Mouse (Mus musculus) heart, embryonic 10.5 days (tissue): ENCODE measurements at regions not wholly inside any gene's neighbourhood (a gene's known extent, or its start where the extent isn't known, plus 50 kb on each side); places are given as distances from the start of the nearest gene placed in this dataset.

ENCODE experiments used
- DNase-seq: peaks from one replicate; pipeline ENCODE4 v3.0.0-alpha.2; 2017; ENCODE audit warnings: low spot score
- H3K27ac ChIP-seq: fragments of 300-500 bp; sonication (generic); 2 replicates; pipeline ENCODE4 v1.5.1; 2016; ENCODE audit warnings: mild to moderate bottlenecking
- H3K27me3 ChIP-seq: fragments of 300-500 bp; sonication (generic); 2 replicates; pipeline ENCODE4 v1.6.1; 2016; ENCODE audit warnings: mild to moderate bottlenecking; ENCODE audit not compliant: poor library complexity, insufficient read depth, severe bottlenecking
- H3K36me3 ChIP-seq: fragments of 300-500 bp; sonication (generic); 2 replicates; pipeline ENCODE4 v1.6.1; 2016; ENCODE audit warnings: mild to moderate bottlenecking, moderate library complexity
- H3K4me1 ChIP-seq: fragments of 300-500 bp; sonication (generic); 2 replicates; pipeline ENCODE4 v1.6.1; 2016; ENCODE audit warnings: mild to moderate bottlenecking
- H3K4me3 ChIP-seq: fragments of 300-500 bp; sonication (generic); 2 replicates; pipeline ENCODE4 v1.5.1; 2016; ENCODE audit warnings: mild to moderate bottlenecking, moderate library complexity
- H3K9me3 ChIP-seq: fragments of 300-500 bp; sonication (generic); 2 replicates; pipeline ENCODE4 v1.6.1; 2016; ENCODE audit warnings: mild to moderate bottlenecking, moderate library complexity
- WGBS: fragments of 180-500 bp; shearing (Covaris S2); methylation state at CpG from one replicate; pipeline ENCODE4 v1.1.7; 2016; 5-methylcytosine and 5-hydroxymethylcytosine counted together

DNA sequence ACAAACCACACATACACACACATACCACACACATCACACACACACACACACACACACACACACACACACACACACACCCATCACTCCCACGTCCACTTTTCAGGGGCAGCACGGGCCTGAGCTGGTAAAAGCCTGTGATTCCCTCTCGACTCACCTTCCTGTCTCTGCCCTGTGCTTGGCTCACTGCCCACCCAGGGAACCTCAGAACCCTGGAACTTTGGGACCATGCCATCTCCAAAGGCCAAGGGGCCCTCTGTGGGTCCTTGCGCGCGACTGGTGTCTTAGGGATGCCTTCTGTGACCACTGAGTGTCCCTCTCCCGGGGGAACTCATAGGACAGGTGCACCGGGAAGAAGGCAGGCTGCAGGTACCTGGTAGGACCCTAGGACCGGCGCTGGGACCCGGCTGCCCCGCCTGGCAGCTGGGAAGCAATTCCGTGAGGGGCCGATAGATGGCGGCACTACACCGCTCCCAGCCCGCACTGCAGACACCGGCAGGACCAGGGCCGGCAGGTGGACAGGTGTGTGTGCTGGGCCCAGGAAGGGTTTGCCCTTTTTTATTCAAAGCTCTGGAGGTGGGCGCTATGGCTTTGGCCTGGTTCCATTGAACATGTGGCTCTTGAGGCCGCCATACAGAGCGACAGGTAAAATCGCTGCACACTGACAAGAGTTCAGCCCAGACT, 73.0 kb upstream of the 4931429L15Rik start:
- no peak for DNase-seq
- H3K4me1 ChIP-seq = peaks cover 20% of the 10 kb centered on the region; the same call in 1 of the 2 replicates
- WGBS = 6% methylated on average over 23 of the region's 23 CpGs
- no peak overlapping the region for H3K27ac ChIP-seq
- H3K4me3 ChIP-seq = no peak overlapping the region
- H3K27me3 ChIP-seq = peaks cover 92% of the 10 kb centered on the region
- no peaks in the 10 kb centered on the region for H3K9me3 ChIP-seq
- no peaks in the 10 kb centered on the region for H3K36me3 ChIP-seq

DNA sequence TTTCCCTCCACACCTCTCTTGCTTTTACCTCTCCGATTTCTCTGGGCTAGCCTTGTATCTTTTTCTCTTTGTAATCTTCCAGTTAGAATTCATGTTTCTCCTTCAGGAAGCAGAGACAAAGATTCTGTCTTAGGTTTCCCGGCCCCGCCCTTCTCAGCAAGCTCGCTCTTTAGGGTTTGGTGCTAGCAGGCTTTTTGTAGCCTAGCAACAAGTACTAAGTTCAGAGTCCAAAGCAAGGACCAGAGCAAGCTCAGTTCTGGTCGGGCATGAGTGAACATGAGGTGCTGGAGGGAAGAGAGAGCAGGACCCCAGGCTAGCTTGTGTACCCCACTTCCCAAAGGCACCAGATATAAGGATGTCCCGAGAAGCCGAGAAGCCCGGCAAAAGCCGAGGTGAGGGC, 70.0 kb upstream of the 4931429L15Rik start:
- no peaks in the 10 kb centered on the region for H3K36me3 ChIP-seq
- no peak for DNase-seq
- H3K4me1 ChIP-seq = peaks cover 20% of the 10 kb centered on the region; the same call in 1 of the 2 replicates
- H3K27ac ChIP-seq = no peak overlapping the region
- H3K27me3 ChIP-seq = peaks cover 64% of the 10 kb centered on the region
- WGBS = 20% methylated on average over 9 of the region's 9 CpGs
- no peaks in the 10 kb centered on the region; the same call in 1 of the 2 replicates for H3K9me3 ChIP-seq
- H3K4me3 ChIP-seq = peak overlapping the region; percentile 49

DNA sequence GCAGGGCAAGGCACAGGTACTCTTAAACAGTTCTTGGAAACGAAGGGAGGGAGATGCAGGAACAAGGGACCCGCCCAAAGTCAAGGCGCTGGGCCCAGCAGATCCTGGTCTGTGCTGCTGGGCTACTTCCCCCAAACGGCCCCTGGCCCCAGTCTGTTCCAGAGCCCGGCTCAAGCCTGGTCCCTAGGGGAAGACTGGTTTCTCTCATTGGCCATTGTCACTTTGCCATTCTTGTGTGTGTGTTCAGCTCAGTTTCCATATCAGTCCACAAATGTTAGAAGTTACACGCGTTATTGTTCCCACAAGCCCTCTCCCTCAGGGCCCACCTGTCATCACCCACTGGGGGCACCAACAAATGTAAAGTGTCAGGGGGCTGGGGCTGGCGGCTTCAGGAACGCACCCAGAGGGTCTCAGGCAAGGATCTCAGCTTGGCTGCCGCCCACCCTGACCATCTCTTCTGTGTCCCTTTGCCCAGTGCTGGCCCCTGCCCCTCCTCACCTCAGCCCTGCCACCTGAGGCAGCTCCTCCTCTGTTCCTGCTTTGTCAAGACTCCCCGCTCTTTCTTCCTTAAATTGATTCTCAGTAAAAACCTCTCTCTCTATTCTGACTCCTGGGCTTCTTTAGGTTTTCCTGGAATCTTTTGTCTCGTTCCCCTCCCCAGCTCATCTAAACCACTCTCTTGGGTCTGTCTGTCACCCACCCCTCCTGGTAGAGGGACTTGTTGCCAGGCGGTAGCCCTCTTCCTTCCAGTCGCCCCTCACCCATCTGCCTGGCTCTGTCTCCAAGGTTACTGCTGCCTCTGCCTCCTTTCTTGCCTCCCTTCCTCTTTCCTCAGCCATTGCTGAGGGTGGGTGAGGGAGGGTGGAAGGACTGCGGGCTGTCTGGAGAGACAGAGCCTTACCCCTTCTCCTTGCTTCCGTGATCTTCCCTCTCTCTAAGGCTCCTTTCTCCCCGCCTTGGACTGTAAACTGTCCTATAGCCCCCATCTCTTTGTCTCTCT, 69.2 kb upstream of the 4931429L15Rik start:
- Histone ChIP-seq H3K27me3 (peaks cover 56% of the 10 kb centered on the region), H3K4me1 (peaks cover 20% of the 10 kb centered on the region; the same call in 1 of the 2 replicates), H3K36me3 (no peaks in the 10 kb centered on the region), H3K4me3 (peak overlapping the region; percentile 49), H3K9me3 (no peaks in the 10 kb centered on the region; the same call in 1 of the 2 replicates), H3K27ac (peak overlapping the region; percentile 72)
- no peak for DNase-seq
- 25% methylated on average over 17 of the region's 17 CpGs for WGBS

DNA sequence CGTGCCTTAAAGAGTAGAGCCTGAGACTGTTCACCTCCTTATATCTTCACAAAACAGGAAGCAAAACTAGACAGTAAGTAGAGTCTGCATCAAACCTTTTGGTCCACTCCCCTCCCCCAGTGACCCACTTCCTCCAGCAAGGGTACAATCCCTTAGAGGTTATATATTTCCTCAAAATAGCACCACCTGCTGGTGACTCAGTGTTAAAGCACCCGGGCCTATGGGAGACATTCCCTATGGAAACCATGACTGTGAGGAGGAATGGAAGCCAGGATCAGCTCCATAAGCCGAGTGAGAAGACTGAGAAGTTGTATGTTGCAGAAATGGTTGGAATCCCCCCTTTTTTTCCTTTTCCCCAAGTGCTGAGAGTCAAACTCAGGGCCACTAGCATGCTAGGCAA, 66.5 kb upstream of the 4931429L15Rik start:
- 82% methylated on average over 3 of the region's 3 CpGs for WGBS
- Histone ChIP-seq H3K4me3 (no peak overlapping the region), H3K27ac (no peak overlapping the region), H3K27me3 (peaks cover 42% of the 10 kb centered on the region), H3K4me1 (peaks cover 17% of the 10 kb centered on the region), H3K9me3 (no peaks in the 10 kb centered on the region; the same call in 1 of the 2 replicates), H3K36me3 (no peaks in the 10 kb centered on the region)
- no peak for DNase-seq

DNA sequence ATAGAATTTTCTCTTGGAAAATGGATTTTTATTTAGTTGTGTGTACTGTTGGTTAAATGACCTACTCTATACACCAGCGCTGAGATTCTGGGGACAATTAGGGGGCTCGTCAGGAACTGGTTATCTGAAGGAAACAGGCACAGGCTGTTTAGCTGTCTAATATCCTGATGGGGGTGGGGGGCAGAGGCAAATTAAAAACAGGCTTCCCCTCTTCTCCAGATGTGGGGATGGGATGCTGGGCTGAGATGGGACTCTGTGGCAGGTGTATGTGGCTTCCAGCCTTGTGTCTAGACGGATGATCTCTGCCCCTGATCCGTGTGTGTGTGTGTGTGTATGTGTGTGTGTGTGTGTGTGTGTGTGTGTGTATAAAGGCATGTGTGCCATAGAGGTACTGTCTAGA, 61.6 kb upstream of the 4931429L15Rik start:
- DNase-seq = no peak
- 54% methylated on average over 4 of the region's 4 CpGs for WGBS
- H3K9me3 ChIP-seq = no peaks in the 10 kb centered on the region; the same call in 1 of the 2 replicates
- H3K27me3 ChIP-seq = peaks cover 30% of the 10 kb centered on the region; the same call in 1 of the 2 replicates
- H3K4me3 ChIP-seq = no peak overlapping the region
- peaks cover 12% of the 10 kb centered on the region; the same call in 1 of the 2 replicates for H3K4me1 ChIP-seq
- H3K27ac ChIP-seq = no peak overlapping the region
- no peaks in the 10 kb centered on the region for H3K36me3 ChIP-seq

DNA sequence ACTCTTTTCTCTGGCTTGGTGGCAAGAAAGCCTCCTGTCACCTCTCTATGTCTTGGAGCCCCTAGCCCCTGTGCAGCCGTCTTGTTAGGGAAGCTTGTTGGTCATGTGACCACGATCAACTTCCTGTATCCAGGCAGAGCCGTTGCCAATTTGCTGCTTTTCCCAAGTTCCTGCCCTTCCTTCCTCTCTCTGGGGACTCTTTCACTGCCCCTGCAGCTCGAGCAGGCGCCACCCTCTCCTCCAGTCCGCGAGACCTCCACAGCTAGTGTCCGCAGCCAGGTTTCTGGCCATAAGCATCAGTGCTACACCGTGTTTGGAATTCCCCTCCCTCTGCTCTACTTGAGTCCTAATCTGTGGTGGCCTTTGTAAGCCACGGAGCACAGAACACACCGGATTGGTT, 59.7 kb upstream of the 4931429L15Rik start:
- WGBS = 65% methylated on average over 11 of the region's 11 CpGs
- H3K27ac ChIP-seq = 0 out of 2 replicates have a peak overlapping the region, but pooled peaks have one; percentile 36
- no peak for DNase-seq
- no peaks in the 10 kb centered on the region for H3K36me3 ChIP-seq
- peaks cover 30% of the 10 kb centered on the region; the same call in 1 of the 2 replicates for H3K27me3 ChIP-seq
- H3K4me3 ChIP-seq = no peak overlapping the region
- H3K4me1 ChIP-seq = peaks cover 12% of the 10 kb centered on the region; the same call in 1 of the 2 replicates
- H3K9me3 ChIP-seq = no peaks in the 10 kb centered on the region

DNA sequence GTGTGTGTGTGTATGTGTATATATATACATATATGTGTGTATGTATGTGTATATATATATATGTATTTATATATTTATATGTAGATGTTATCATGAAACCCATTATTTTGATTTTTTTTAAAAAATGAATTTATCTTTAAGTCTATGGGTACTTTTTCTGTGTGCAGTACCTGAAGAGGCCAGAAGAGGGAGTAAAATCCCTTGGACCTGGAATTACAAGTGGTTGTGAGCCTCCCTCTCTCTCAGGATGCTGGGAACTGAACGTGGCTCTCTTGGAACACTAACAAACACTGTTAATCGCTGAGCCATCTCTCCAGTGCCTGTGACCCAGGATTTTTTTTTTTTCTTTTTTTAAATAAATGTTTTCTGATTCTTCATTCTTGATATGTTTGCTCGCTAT, 58.6 kb upstream of the 4931429L15Rik start:
- Histone ChIP-seq H3K9me3 (no peaks in the 10 kb centered on the region), H3K27ac (no peak overlapping the region), H3K36me3 (no peaks in the 10 kb centered on the region), H3K4me1 (peaks cover 12% of the 10 kb centered on the region; the same call in 1 of the 2 replicates), H3K27me3 (peaks cover 32% of the 10 kb centered on the region; the same call in 1 of the 2 replicates), H3K4me3 (no peak overlapping the region)
- 74% methylated on average over 3 of the region's 3 CpGs for WGBS
- no peak for DNase-seq
